Comparison of ENCODE assay signal across 25 mouse cellular contexts in the genomic region with DNA sequence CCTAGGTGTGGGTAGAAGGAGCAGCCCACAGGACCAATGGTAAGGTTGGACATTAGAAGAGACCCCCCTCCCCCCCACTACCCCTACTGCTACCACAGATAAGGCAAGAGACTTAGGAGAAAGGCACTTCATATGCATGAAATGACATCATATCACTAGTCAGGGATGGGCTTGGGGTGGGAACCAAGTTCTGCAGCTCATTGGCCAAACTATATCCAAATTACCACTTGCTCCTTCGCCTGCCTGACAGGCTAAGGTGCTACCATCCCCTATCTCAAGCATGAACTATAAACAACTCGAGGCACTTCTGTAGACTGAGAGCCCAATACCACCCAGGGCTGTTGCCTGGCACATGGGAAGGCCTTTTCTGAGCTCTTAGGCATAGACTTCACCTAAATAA. TPM values are rescaled to one million over a fixed set of nuclear protein-coding genes. Genes with fewer than 3 reads are reported as not detected.
DNase-seq lines count a peak whose midpoint lies in the region; ATAC-seq and TF ChIP-seq lines count a peak whose summit lies in the region.
"Had no signal": no experiment of that assay in that cellular context is flagged by ENCODE, and none has a peak within 500 bp of the region (broad histone marks: within the 10 kb centered on the region; RNA-seq: fewer than 3 reads in every experiment).

No protein-coding gene starts in this region.

- peaks cover 31% of the 10 kb centered on the region for H3K4me1 ChIP-seq in liver, embryonic 12.5 days
- no peaks in the 10 kb centered on the region for H3K4me1 ChIP-seq in liver, postnatal 0 days (ENCODE audit: insufficient read depth)
- H3K4me1 ChIP-seq in liver, embryonic 13.5 days (replicated peaks): peaks cover 22% of the 10 kb centered on the region
- H3K4me1 ChIP-seq in liver, embryonic 16.5 days (ENCODE audit: control insufficient read depth, low read depth, low read length): no peaks in the 10 kb centered on the region; the same call in 1 of the 2 replicates

- DNase-seq in liver, postnatal 0 days: no peak
- no peak for DNase-seq in liver, embryonic 13.5 days
- DNase-seq in ovary, postnatal 10 days (ENCODE audit: low spot score): no peak
- DNase-seq in heart, adult 11 months: no peak
- no peak for DNase-seq in adrenal gland, postnatal 4 days (ENCODE audit: low spot score in 2 of 2)
- DNase-seq: adrenal gland, adult 2 months; adrenal gland, postnatal 10 days; adrenal gland, postnatal 36 days; cerebellum, adult 11 months; cerebellum, adult 18-20 months; cerebellum, adult 8-10 months; cerebellum, adult 9-11 months; cerebellum, postnatal 14 days; cerebellum, postnatal 36 days; embryo, embryonic 11 days had no signal

- no peak overlapping the region for H3K27ac ChIP-seq in liver, embryonic 12.5 days
- no peak overlapping the region for H3K27ac ChIP-seq in liver, postnatal 0 days (ENCODE audit: low read depth)
- no peak overlapping the region for H3K27ac ChIP-seq in liver, embryonic 13.5 days
- H3K27ac ChIP-seq in liver, embryonic 16.5 days (ENCODE audit: low read length): no peak overlapping the region
- H3K27ac ChIP-seq: embryonic facial prominence, embryonic 13.5 days; embryonic facial prominence, embryonic 15.5 days; forebrain, embryonic 10.5 days; forebrain, embryonic 12.5 days had no signal

- H3K36me3 ChIP-seq in liver, embryonic 12.5 days: no peaks in the 10 kb centered on the region
- H3K36me3 ChIP-seq in liver, postnatal 0 days (replicated peaks; ENCODE audit: insufficient read depth, low read length): no peaks in the 10 kb centered on the region
- no peaks in the 10 kb centered on the region for H3K36me3 ChIP-seq in liver, embryonic 13.5 days
- no peaks in the 10 kb centered on the region for H3K36me3 ChIP-seq in liver, embryonic 16.5 days (ENCODE audit: control insufficient read depth, insufficient read depth)
- H3K36me3 ChIP-seq: embryonic facial prominence, embryonic 13.5 days; embryonic facial prominence, embryonic 15.5 days; forebrain, embryonic 10.5 days; forebrain, embryonic 12.5 days had no signal

- no peak overlapping the region for H3K4me3 ChIP-seq in liver, embryonic 12.5 days
- H3K4me3 ChIP-seq in liver, postnatal 0 days (ENCODE audit: low read depth, low read length): no peak overlapping the region
- no peak overlapping the region for H3K4me3 ChIP-seq in liver, embryonic 13.5 days (replicated peaks)
- H3K4me3 ChIP-seq in liver, embryonic 16.5 days (ENCODE audit: low read depth, low read length): no peak overlapping the region
- H3K4me3 ChIP-seq: embryonic facial prominence, embryonic 13.5 days; embryonic facial prominence, embryonic 15.5 days; erythroblast, embryonic 14.5 days; forebrain, embryonic 10.5 days; forebrain, embryonic 12.5 days had no signal

- 27% methylated on average over 2 of the region's 2 CpGs for WGBS in liver, embryonic 12.5 days (ENCODE audit: insufficient replicate concordance)
- 60% methylated on average over 2 of the region's 2 CpGs for WGBS in liver, postnatal 0 days (ENCODE audit: insufficient replicate concordance)
- WGBS in liver, embryonic 13.5 days (ENCODE audit: insufficient replicate concordance): 39% methylated on average over 2 of the region's 2 CpGs
- WGBS in liver, embryonic 16.5 days (ENCODE audit: insufficient replicate concordance): 29% methylated on average over 2 of the region's 2 CpGs

- TF ChIP-seq CTCF in liver, postnatal 0 days (IDR thresholded peaks at IDR 0.05; ENCODE audit: low read depth): no peak

- H3K9ac ChIP-seq in liver, embryonic 12.5 days: no peak overlapping the region
- H3K9ac ChIP-seq in liver, postnatal 0 days (replicated peaks): no peak overlapping the region
- no peak overlapping the region for H3K9ac ChIP-seq in liver, embryonic 13.5 days
- H3K9ac ChIP-seq in liver, embryonic 16.5 days (ENCODE audit: low read depth, low read length): no peak overlapping the region
- H3K9ac ChIP-seq: embryonic facial prominence, embryonic 13.5 days; embryonic facial prominence, embryonic 15.5 days; forebrain, embryonic 12.5 days had no signal

- no peak for TF ChIP-seq EP300 in liver, postnatal 0 days (IDR thresholded peaks at IDR 0.05; ENCODE audit: low read depth)

- H3K27me3 ChIP-seq in liver, embryonic 12.5 days (replicated peaks): no peaks in the 10 kb centered on the region
- no peaks in the 10 kb centered on the region for H3K27me3 ChIP-seq in liver, postnatal 0 days (ENCODE audit: insufficient read depth, low read length)
- no peaks in the 10 kb centered on the region for H3K27me3 ChIP-seq in liver, embryonic 13.5 days
- H3K27me3 ChIP-seq in liver, embryonic 16.5 days (ENCODE audit: control insufficient read depth, insufficient read depth, low read depth, low read length): no peaks in the 10 kb centered on the region
- H3K27me3 ChIP-seq: embryonic facial prominence, embryonic 13.5 days; embryonic facial prominence, embryonic 15.5 days; forebrain, embryonic 12.5 days had no signal

- no peak overlapping the region for H3K4me2 ChIP-seq in liver, embryonic 12.5 days
- H3K4me2 ChIP-seq in liver, postnatal 0 days (ENCODE audit: low read depth, low read length): no peak overlapping the region
- H3K4me2 ChIP-seq in liver, embryonic 13.5 days: no peak overlapping the region
- no peak overlapping the region for H3K4me2 ChIP-seq in liver, embryonic 16.5 days (ENCODE audit: low read depth, low read length)
- H3K4me2 ChIP-seq: embryonic facial prominence, embryonic 13.5 days; embryonic facial prominence, embryonic 15.5 days; forebrain, embryonic 12.5 days had no signal

- peak; percentile 80 for ATAC-seq in liver, embryonic 12.5 days
- no peak for ATAC-seq in liver, postnatal 0 days
- peak; percentile 85 for ATAC-seq in liver, embryonic 13.5 days (ENCODE audit: low read depth)
- peak; percentile 21; the same call in 1 of the 2 replicates for ATAC-seq in liver, embryonic 16.5 days (ENCODE audit: low read depth)
- 0 out of 2 replicates have a peak, but pooled peaks have one; percentile 27 for ATAC-seq in megakaryocyte-erythroid progenitor cell, adult 5-6 weeks (replicated peaks; ENCODE audit: low FRiP score, low TSS enrichment, poor library complexity, severe bottlenecking)
- ATAC-seq: forebrain, embryonic 14.5 days; forebrain, embryonic 16.5 days had no signal

- H3K9me3 ChIP-seq in liver, embryonic 12.5 days (replicated peaks): no peaks in the 10 kb centered on the region
- no peaks in the 10 kb centered on the region for H3K9me3 ChIP-seq in liver, postnatal 0 days (ENCODE audit: low read length)
- no peaks in the 10 kb centered on the region for H3K9me3 ChIP-seq in liver, embryonic 13.5 days (replicated peaks)
- no peaks in the 10 kb centered on the region for H3K9me3 ChIP-seq in liver, embryonic 16.5 days (replicated peaks; ENCODE audit: control insufficient read depth, low read length)
- H3K9me3 ChIP-seq: embryonic facial prominence, embryonic 13.5 days; embryonic facial prominence, embryonic 15.5 days; forebrain, embryonic 10.5 days; forebrain, embryonic 12.5 days had no signal

RNA-seq across cellular contexts. Expression of a gene that starts 58.4 kb away (rescaled TPM):
- polyA plus RNA-seq in liver, embryonic 12.5 days (2016; fragmentation: Nextera tagmentation; extraction: Ambion mirVana): 6.5 and 7.8 TPM in 2 replicates
- 2.8 and 3.6 TPM in 2 replicates for polyA plus RNA-seq in liver, postnatal 0 days (2015; fragmentation: Nextera tagmentation; extraction: Ambion mirVana)
- 4.3 and 5.3 TPM in 2 replicates for polyA plus RNA-seq in liver, embryonic 13.5 days (2015; fragmentation: Nextera tagmentation; extraction: Ambion mirVana)
- 4.1 and 4.5 TPM in 2 replicates for polyA plus RNA-seq in liver, embryonic 16.5 days (2015; fragmentation: Nextera tagmentation; extraction: Ambion mirVana)
- total RNA-seq in megakaryocyte-erythroid progenitor cell, adult 5-6 weeks (2014; fragmentation: Nextera tagmentation): 10.4 and 12.3 TPM in 2 replicates
- 8.2 and 17.3 TPM in 2 replicates for total RNA-seq in megakaryocyte-erythroid progenitor cell, adult 5-6 weeks (2017)
- total RNA-seq in adrenal gland, postnatal 4 days (2021): 10 to 100 TPM; 25.9 to 27.4 TPM
